Mouse (Mus musculus): ENCODE data around the gene Rpl36.

GRCm38 (mm10) chr17:56572154-56572553, 41.1 kb upstream of the Rpl36 start:
- no peak for TF ChIP-seq CTCF (IDR thresholded peaks at IDR 0.05; ENCODE audit: control insufficient read depth, insufficient read depth, insufficient replicate concordance, low read depth, low read length)
- no peak for TF ChIP-seq POLR2A (IDR thresholded peaks at IDR 0.05; ENCODE audit: control insufficient read depth, low read depth, low read length)

Data from testis, adult 2 months (tissue).